Mouse (Mus musculus) intestine, embryonic 15.5 days (tissue): ENCODE measurements around the gene Fam167b. TPM values are rescaled to one million over a fixed set of nuclear protein-coding genes. Genes with fewer than 3 reads are reported as not detected.
A peak's percentile ranks its signal among the peaks of the same experiment; 100 is the strongest.

ENCODE experiments used
- ATAC-seq: fragments of 200-750 bp; cut with Nextera tagmentation; 2 replicates; pipeline ENCODE4 v1.8.0; 2017; ENCODE audit warnings: moderate TSS enrichment, moderate library complexity
- H3K27ac ChIP-seq: fragments of 300-500 bp; sonication (generic); 2 replicates; pipeline ENCODE4 v1.5.1; 2015; ENCODE audit warnings: mild to moderate bottlenecking, inconsistent platforms
- H3K27me3 ChIP-seq: fragments of 300-500 bp; sonication (generic); replicated peaks from 2 replicates; pipeline ENCODE4 v1.6.1; 2015; ENCODE audit warnings: inconsistent platforms
- H3K36me3 ChIP-seq: fragments of 300-500 bp; sonication (generic); 2 replicates; pipeline ENCODE4 v1.6.1; 2015; ENCODE audit warnings: inconsistent platforms
- H3K4me1 ChIP-seq: fragments of 300-500 bp; sonication (generic); replicated peaks from 2 replicates; pipeline ENCODE4 v1.6.1; 2015; ENCODE audit warnings: inconsistent platforms
- H3K4me2 ChIP-seq: fragments of 300-500 bp; sonication (generic); replicated peaks from 2 replicates; pipeline ENCODE4 v1.6.1; 2015; ENCODE audit warnings: mild to moderate bottlenecking, inconsistent platforms
- H3K4me3 ChIP-seq: fragments of 300-500 bp; sonication (generic); replicated peaks from 2 replicates; pipeline ENCODE4 v1.5.1; 2015; ENCODE audit warnings: inconsistent platforms
- H3K9ac ChIP-seq: fragments of 300-500 bp; sonication (generic); 2 replicates; pipeline ENCODE4 v1.6.1; 2015; ENCODE audit warnings: inconsistent platforms
- H3K9me3 ChIP-seq: fragments of 300-500 bp; sonication (generic); 2 replicates; pipeline ENCODE4 v1.6.1; 2016; ENCODE audit warnings: inconsistent platforms
- WGBS: fragments of 180-500 bp; shearing (Covaris S2); methylation state at CpG from one replicate; pipeline ENCODE4 v1.1.7; 2015; 5-methylcytosine and 5-hydroxymethylcytosine counted together
- polyA plus RNA-seq: library from polyadenylated mRNA; unstranded; fragments of >200 nt; fragmentation: Nextera tagmentation; extraction: Ambion mirVana; gene quantifications from 2 replicates; pipeline ENCODE4 v1.2.1, GENCODE M21; 2015

The Fam167b gene
- polyA plus RNA-seq, result 3.0 and 3.3 TPM in 2 replicates

DNA sequence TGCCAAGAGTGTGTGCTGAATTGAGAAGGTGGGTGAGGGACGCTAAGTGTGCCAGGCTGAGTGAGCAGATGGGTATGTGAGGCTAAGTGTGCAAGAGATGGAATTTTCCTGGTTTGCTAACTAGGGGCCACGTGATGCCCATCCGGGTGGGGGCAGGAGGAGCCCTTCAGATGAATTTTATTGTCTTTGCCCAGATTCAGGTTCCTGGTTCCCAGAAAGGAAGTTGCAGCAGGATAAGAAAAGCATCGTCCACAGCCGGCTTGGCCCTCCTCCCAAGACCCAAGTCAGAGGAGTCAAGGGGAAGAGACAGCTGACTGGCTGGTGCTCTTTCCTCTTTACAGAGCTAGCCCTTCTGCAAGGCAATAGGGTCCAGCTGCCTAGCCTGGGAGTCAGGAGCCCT lies at the start of gene Fam167b:
TSS of gene Fam167b (minus strand) at position 84 of the 400 bp plus-strand sequence.
- Histone ChIP-seq H3K9ac (no peak within 1 kb of the TSS), H3K27ac (no peak within 1 kb of the TSS), H3K36me3 (no peaks in the 10 kb centered on the region), H3K4me1 (0 out of 2 replicates have a peak, but pooled peaks cover 3% of the 10 kb centered on the region), H3K9me3 (no peaks in the 10 kb centered on the region), H3K4me2 (no peak within 1 kb of the TSS), H3K4me3 (no peak within 1 kb of the TSS), H3K27me3 (no peaks in the 10 kb centered on the region)
- 87% methylated on average over 5 of the region's 5 CpGs for WGBS
- no peak for ATAC-seq

DNA sequence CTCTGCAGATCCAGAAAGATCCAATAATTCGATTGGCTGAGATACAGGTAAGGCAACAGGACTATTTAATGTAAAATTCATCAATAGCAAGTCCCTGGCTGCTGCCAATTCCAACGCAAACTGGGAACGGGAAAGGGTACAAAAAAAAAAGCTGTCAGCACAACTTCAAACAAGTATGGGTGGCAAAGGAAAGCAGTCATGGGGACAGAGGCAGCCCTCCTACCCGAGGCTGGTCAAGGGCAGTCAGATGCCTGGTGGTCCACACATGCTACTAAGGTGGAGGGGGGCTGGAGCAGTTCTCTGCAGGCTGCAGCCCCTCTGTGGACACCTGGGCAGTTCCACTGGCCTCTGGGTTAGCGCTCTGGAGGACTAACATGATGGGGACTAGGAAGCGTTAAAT lies 47.7 kb upstream of the Fam167b start:
- H3K36me3 ChIP-seq, result peaks cover 43% of the 10 kb centered on the region
- H3K27ac ChIP-seq, result no peak overlapping the region
- H3K4me2 ChIP-seq, result no peak overlapping the region
- H3K4me3 ChIP-seq, result no peak overlapping the region
- ATAC-seq, result no peak
- H3K9ac ChIP-seq, result no peak overlapping the region
- WGBS, result 74% methylated on average over 6 of the region's 6 CpGs
- no peaks in the 10 kb centered on the region for H3K27me3 ChIP-seq
- no peaks in the 10 kb centered on the region for H3K9me3 ChIP-seq
- peaks cover 35% of the 10 kb centered on the region for H3K4me1 ChIP-seq

DNA sequence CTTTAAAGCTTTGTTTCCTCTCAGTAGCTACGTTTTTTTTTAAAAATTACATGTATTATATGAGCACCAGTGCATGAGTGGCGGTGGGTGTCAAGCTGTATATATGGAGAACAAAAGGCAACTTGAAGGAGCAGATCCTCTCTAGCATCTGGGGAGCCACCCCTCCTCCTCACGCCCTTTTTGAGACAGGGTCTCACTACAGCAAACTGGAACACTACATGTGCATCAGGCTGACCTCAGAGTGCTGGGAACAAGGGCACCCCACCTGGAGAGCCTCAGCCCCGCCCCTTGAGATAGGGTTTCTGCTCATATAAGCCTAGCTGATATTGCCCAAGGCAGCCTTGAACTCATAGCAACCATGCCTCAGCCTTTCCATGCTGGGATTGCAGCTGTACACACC lies 47.1 kb upstream of the Fam167b start:
- Histone ChIP-seq H3K27me3 (no peaks in the 10 kb centered on the region), H3K9ac (no peak overlapping the region), H3K4me1 (peaks cover 36% of the 10 kb centered on the region), H3K4me2 (peak overlapping the region; percentile 87), H3K4me3 (no peak overlapping the region), H3K27ac (peak overlapping the region; percentile 86; the same call in 1 of the 2 replicates), H3K36me3 (peaks cover 40% of the 10 kb centered on the region), H3K9me3 (no peaks in the 10 kb centered on the region)
- no peak for ATAC-seq
- WGBS, result 46% methylated on average over 4 of the region's 4 CpGs

DNA sequence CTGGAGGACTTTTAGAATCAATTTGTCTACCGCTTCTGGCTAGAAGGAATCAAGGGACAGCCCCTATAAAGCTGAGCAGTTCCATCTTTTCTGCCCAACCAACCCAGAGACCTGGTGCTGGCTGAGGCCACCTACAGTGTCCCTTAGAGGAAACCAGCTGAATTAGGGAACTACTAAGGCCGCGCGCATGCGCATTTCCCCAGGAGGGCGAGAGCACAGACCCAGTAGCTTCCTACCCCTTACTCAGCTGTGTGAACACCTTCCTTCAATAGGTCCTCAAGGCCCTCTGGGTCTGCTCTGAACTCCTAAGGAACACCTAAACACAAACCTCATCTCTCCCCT lies 46.7 kb upstream of the Fam167b start:
- Histone ChIP-seq H3K4me1 (peaks cover 36% of the 10 kb centered on the region), H3K4me3 (peak overlapping the region; percentile 62), H3K36me3 (peaks cover 35% of the 10 kb centered on the region), H3K9ac (peak overlapping the region; percentile 45), H3K27me3 (no peaks in the 10 kb centered on the region), H3K4me2 (peak overlapping the region; percentile 87), H3K9me3 (no peaks in the 10 kb centered on the region), H3K27ac (peak overlapping the region; percentile 86)
- WGBS, result 3% methylated on average over 6 of the region's 6 CpGs
- ATAC-seq, result peak; percentile 14; the same call in 1 of the 2 replicates

GRCm38 (mm10) chr4:129624281-129625028 lies 46.1 kb upstream of the Fam167b start:
- peak; percentile 93 for ATAC-seq
- H3K4me3 ChIP-seq, result peak overlapping the region; percentile 62
- WGBS, result 1% methylated on average over 18 of the region's 18 CpGs
- H3K4me1 ChIP-seq, result peaks cover 36% of the 10 kb centered on the region
- H3K27ac ChIP-seq, result peak overlapping the region; percentile 86
- peak overlapping the region; percentile 81 for H3K9ac ChIP-seq
- H3K4me2 ChIP-seq, result peak overlapping the region; percentile 87
- H3K27me3 ChIP-seq, result no peaks in the 10 kb centered on the region
- H3K36me3 ChIP-seq, result peaks cover 31% of the 10 kb centered on the region
- H3K9me3 ChIP-seq, result no peaks in the 10 kb centered on the region

DNA sequence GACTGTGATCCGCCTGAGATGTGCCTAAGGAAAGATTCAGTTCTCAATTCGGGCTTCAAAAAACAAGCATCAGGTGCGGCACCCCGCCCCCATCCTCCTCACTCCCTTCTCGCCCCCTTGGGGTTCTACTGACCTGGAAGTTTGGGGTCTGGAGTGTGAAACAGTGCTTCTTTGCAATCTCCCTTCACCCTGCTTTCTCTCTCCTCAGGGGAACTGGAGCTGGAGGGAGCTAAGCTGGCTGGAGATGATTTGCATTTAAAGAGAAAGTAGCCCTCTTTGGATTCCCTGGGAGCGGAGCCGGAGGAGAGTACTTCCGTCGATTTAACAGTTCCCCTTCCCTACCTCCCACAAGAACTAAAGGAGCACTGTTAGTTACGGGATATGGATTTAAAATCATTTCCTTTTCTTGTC lies 45.3 kb upstream of the Fam167b start, which contains the start of gene Ccdc28b:
TSS of gene Ccdc28b (minus strand) at position 267 of the 411 bp plus-strand sequence.
- peak within 1 kb of the TSS; percentile 81 for H3K9ac ChIP-seq
- H3K4me3 ChIP-seq, result peak within 1 kb of the TSS; percentile 62
- H3K9me3 ChIP-seq, result no peaks in the 10 kb centered on the region
- H3K4me2 ChIP-seq, result peak within 1 kb of the TSS; percentile 87
- ATAC-seq, result peak; percentile 50
- under 1% methylated on average over 10 of the region's 10 CpGs for WGBS
- H3K27me3 ChIP-seq, result no peaks in the 10 kb centered on the region
- peaks cover 23% of the 10 kb centered on the region for H3K36me3 ChIP-seq
- H3K27ac ChIP-seq, result peak within 1 kb of the TSS; percentile 86
- peaks cover 36% of the 10 kb centered on the region for H3K4me1 ChIP-seq

DNA sequence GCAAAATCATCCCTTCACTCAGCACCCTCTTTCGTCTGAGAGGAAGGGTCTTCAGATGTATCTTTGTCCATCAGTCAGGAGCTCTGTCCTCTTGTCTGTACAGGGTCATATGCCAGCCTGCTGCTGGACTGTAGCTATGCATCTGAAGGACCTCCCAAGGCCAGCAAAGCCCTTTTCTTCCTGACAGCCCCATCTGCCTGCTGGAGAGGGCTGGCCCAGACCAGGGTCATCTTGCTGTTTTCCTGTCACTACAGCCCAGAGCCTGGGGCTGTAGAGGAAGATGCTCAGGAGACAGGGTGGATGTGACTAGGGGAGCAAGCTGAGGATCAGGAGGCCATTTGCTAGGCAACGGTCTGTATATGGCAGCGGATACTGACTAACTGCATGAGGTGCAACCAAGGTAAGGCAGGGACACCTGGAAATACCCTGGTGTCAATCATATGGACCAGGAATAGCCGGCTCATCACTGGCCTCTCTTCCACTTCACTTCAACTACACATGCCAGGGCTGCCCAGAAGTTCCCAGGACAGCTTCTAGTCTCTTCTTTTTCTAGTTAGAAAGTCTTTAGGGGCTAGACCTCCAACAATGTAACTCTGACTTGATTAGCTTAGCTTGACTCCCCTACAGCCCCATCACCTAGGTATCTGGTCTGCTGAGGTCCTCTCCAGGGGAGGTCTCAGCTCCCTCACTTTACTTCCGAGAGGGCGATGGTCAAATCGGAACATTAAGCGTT lies 44.6 kb upstream of the Fam167b start:
- WGBS, result 18% methylated on average over 8 of the region's 8 CpGs
- H3K27me3 ChIP-seq, result no peaks in the 10 kb centered on the region
- peaks cover 16% of the 10 kb centered on the region; the same call in 1 of the 2 replicates for H3K36me3 ChIP-seq
- H3K9me3 ChIP-seq, result no peaks in the 10 kb centered on the region
- peak overlapping the region; percentile 81 for H3K9ac ChIP-seq
- peaks cover 41% of the 10 kb centered on the region for H3K4me1 ChIP-seq
- no peak for ATAC-seq
- H3K4me2 ChIP-seq, result peak overlapping the region; percentile 87
- peak overlapping the region; percentile 86 for H3K27ac ChIP-seq
- peak overlapping the region; percentile 62 for H3K4me3 ChIP-seq

DNA sequence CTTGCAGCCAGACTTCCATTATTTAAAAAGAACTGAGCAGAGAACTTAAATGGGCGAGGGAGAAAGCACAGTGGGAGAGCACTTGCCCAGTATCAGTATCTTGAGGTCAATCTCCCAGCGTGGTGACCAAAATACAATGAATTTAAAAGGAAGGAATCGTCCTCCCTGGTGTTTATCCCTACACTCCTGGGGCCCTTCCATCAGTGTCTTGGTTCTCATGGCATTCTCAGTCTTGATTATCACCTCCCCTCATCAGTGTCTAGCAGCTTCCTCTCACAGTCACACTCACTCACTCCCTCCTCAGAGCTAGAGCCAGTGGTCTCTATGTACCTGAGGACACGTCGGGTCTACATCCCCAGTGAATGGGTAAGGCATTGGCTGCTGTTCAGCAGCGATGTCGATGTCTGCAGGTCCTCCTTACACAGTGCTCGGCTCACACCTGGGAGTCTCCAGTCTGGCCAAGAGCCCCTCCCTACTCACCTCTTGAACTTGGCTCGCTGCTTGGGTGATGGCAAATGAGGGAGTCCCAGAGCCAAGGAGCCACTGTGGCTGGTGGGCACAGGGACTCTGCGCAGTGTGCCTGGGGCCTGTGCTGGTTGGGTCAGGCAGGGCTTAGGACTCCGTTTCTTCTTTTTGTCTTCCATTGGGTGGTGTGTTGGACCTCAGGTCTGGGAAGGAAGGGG lies 43.9 kb upstream of the Fam167b start:
- ATAC-seq, result no peak
- Histone ChIP-seq H3K4me1 (peaks cover 42% of the 10 kb centered on the region), H3K9ac (peak overlapping the region; percentile 81; the same call in 1 of the 2 replicates), H3K27ac (no peak overlapping the region), H3K9me3 (no peaks in the 10 kb centered on the region), H3K27me3 (no peaks in the 10 kb centered on the region), H3K36me3 (peaks cover 10% of the 10 kb centered on the region; the same call in 1 of the 2 replicates), H3K4me2 (peak overlapping the region; percentile 87), H3K4me3 (peak overlapping the region; percentile 62; the same call in 1 of the 2 replicates)
- WGBS, result 80% methylated on average over 11 of the region's 11 CpGs

- H3K4me1 ChIP-seq, result peaks cover 39% of the 10 kb centered on the region
- H3K4me3 ChIP-seq, result no peak overlapping the region
- H3K27me3 ChIP-seq, result no peaks in the 10 kb centered on the region
- no peak for ATAC-seq
- WGBS, result 80% methylated on average over 8 of the region's 8 CpGs
- H3K9me3 ChIP-seq, result no peaks in the 10 kb centered on the region
- H3K9ac ChIP-seq, result no peak overlapping the region
- 0 out of 2 replicates have a peak, but pooled peaks cover 2% of the 10 kb centered on the region for H3K36me3 ChIP-seq
- no peak overlapping the region for H3K4me2 ChIP-seq
- peak overlapping the region; percentile 42; the same call in 1 of the 2 replicates for H3K27ac ChIP-seq
Observed at GRCm38 (mm10) chr4:129621283-129621841, 43.0 kb upstream of the Fam167b start.

DNA sequence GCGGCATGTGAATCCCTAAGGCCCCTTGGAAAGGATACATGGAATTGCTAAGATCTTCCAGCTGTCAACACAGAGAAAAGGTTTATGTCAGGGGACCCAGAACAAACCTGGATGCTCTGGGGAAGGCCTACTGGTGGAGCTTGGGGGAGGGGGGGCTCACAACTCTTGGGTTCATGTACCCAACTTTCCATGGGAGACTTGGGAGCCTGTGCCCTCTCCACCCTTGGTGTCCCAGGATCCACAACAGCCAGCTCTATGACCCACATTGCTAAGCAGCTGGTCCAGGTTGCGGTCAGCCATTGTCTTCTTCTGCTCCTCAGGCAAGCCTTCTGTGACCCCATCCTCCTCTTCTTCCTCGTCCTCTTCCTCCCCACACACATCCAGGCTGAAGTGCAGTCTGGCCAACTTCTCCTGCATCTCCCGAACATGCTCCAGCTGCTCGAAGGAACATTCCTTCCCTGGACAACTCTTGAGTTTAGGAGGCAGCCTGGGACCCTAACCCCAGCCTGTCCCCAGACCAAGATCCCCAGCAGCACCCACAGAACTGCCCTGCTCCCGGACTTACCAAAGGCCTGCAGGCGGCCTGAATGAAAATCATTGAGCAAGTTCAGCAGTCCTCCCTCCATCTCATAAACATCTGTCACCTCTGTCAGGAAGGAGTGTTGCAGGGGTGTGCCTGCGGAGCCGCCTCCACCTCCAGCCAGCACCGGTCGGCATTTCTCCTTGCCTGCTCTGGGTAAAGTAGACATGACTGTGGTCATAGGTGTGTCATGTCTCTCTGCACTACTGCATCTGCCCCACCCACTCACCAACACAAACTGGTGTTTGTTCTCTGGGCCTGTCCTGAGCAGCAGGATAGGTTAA lies 42.3 kb upstream of the Fam167b start:
- Histone ChIP-seq H3K4me2 (no peak overlapping the region), H3K9me3 (no peaks in the 10 kb centered on the region), H3K27ac (peak overlapping the region; percentile 42; the same call in 1 of the 2 replicates), H3K4me3 (no peak overlapping the region), H3K36me3 (no peaks in the 10 kb centered on the region), H3K27me3 (no peaks in the 10 kb centered on the region), H3K9ac (no peak overlapping the region), H3K4me1 (peaks cover 34% of the 10 kb centered on the region)
- no peak for ATAC-seq
- 79% methylated on average over 11 of the region's 11 CpGs for WGBS
